Mouse (Mus musculus): Measurements from ENCODE around the gene Lyrm2.
A peak's percentile ranks its signal among the peaks of the same experiment; 100 is the strongest.

Gene Lyrm2

DNA sequence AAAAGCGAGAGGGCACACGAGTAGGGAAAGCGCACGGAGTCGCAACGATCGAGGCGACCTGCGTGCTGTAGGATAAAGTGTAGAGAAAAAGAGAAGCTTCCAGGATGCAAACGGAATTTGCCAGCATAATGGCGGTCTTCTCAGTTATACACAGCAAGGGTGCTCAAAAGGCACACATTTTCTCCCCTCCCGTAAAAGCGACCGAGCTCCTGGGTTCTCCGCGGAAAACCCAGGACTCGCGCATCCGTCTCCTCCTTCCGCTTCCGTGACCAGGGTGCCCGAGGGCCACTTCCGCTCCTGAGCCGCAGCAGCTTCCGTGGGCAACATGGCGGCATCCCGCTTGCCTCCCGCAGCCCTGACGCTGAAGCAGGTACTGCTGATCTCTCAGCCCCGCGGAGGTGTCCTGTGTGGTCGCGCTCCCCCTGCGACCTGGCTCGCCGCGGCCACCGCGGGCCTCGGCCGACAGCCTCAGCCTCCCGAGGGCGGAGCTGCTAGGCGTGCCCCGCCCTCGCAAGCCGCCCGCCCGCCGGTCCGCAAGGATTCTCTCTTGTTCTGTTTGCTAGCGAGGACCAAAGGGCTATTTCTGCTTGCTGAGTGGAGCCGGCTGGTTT, at the start of gene Lyrm2:
TSS of gene Lyrm2 (plus strand) at position 288 of the 611 bp plus-strand sequence.
- peak; percentile 77 to 78 for DNase-seq (ENCODE audit: low spot score in 2 of 2)

DNA sequence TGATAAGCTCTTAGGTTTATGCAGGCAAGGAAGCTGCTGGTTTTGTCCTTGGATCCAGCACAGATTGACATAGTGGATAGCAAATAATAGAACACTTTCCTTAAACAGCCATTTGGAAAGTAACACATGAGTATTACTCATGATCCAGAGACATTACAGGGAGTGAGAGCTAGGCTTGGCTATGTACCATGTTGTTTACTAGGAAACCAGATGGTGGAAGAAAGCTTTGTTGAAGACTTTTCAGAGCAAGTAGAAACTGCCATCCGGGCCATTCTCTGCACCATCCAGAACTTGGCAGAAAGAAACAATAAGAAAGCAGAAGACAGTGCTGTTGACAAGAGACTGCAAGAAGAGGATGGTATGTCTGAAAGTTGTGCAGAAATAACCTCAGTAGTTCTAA, 49.3 kb upstream of the Lyrm2 start:
- DNase-seq (ENCODE audit: low spot score in 2 of 2): no peak

DNA sequence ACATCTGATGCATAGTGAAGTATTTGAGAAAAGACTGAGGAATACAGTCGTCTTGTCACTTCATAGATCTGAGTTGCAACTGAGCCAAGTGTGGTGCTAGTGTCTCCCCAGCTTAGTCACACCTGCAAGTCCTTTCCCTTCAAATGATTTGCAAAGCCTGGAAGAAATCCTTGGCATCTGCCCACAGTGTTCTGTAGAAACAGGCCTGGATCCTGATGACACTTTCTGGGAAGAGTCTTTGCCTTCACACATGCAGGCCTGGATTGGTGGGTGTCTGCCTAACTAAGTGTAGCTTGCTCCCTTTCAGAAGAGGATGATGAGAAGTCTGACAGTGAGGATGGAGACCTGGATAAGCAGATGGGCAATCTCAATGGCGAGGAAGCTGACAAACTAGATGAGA, 42.6 kb upstream of the Lyrm2 start:
- DNase-seq (ENCODE audit: low spot score in 2 of 2): no peak

- DNase-seq (ENCODE audit: low spot score in 2 of 2): no peak
Measured at GRCm38 (mm10) chr4:32767471-32767870, 32.6 kb upstream of the Lyrm2 start.

GRCm38 (mm10) chr4:32768046-32768445, 32.0 kb upstream of the Lyrm2 start:
- no peak for DNase-seq (ENCODE audit: low spot score in 2 of 2)

- no peak for DNase-seq (ENCODE audit: low spot score in 2 of 2)
Measured at GRCm38 (mm10) chr4:32770284-32770810, 29.7 kb upstream of the Lyrm2 start.

DNA sequence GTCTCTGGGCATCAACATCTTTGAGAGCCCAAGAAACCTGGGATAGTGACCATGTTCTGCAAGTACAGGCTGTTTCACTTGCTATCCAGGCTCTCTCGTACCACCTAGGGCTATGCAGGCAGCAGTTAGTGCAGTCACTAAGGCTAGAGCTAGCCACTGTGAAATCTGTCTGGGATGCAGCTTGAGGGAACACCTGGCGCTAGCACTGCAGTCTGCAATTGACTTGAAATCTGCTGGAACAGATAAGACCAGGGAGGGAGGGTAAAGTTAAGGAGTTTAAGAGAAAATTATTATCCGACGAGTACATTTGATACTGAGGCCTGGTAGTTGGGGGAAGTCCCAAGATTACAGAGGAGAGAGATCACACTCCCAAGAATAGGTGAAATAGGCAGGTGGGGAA, 20.1 kb upstream of the Lyrm2 start:
- DNase-seq (ENCODE audit: low spot score in 2 of 2): no peak

DNA sequence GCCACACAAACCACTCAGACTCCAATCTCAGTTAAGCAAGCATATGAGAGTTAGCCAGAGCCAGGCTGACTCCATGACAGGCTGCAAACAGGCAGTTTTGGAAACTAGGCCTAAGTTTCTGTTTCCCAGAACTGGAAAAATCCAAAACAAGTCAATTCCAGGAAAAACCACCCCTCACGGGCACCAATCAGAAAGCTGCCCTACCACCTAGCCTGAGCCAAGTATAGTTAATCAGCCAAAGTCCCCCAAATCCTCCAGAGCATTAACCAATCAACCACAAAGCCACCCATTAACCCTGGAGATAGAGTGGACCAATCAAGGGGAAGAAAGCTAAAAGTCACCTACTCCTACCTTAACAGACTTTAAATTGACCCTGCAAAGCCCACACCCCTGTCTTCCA, 12.9 kb upstream of the Lyrm2 start:
- DNase-seq (ENCODE audit: low spot score in 2 of 2): no peak

GRCm38 (mm10) chr4:32789020-32789419, 11.0 kb upstream of the Lyrm2 start:
- no peak for DNase-seq (ENCODE audit: low spot score in 2 of 2)

GRCm38 (mm10) chr4:32798976-32799375, 1.1 kb upstream of the Lyrm2 start:
- DNase-seq (ENCODE audit: low spot score in 2 of 2): no peak

GRCm38 (mm10) chr4:32800577-32801170, 621 bp downstream of the Lyrm2 start:
- DNase-seq (ENCODE audit: low spot score in 2 of 2): no peak

GRCm38 (mm10) chr4:32817478-32817877, 17.4 kb downstream of the Lyrm2 start:
- DNase-seq (ENCODE audit: low spot score in 2 of 2): no peak

GRCm38 (mm10) chr4:32820676-32821075, 20.6 kb downstream of the Lyrm2 start:
- DNase-seq (ENCODE audit: low spot score in 2 of 2): no peak

DNA sequence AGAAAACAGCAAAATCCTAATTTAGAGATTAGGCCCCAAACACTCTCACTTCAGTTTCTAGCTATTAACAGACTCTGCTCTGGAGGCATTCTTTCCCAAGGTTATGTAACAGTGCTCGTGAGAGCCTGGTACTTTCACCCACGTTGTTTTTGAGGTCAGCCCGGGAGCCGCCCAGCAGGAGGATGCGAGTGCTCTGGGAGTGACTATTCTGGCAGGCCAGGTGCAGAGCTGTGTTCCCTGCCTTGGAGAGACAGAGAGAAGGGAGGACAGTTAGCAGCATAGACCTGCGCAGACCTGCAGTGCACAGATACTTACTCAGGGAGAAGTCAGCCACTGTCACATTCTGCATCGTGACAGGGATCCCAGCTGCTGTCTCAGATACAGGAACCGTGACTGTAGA, 24.2 kb downstream of the Lyrm2 start:
- DNase-seq (ENCODE audit: low spot score in 2 of 2): no peak

DNA sequence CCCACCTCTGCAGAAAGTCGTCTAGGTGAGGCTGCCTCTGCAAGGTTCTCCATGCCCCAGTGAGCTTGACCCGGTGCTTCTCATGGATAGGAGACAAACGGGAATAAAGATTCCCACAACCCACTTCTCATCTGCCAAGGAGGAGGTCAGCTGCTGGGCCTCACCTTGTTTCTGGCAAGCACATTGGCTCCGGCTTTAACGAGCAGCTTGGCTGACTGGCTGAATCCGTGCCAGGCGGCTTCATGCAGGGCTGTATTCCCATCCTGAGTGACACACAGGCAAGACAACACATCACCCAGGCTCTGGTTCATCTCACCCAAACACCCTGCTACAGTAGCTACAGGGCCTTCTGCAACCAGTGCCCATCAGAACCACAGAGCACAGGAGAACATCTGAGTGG, 26.9 kb downstream of the Lyrm2 start:
- peak; percentile 15 to 27 for DNase-seq (ENCODE audit: low spot score in 2 of 2)

DNA sequence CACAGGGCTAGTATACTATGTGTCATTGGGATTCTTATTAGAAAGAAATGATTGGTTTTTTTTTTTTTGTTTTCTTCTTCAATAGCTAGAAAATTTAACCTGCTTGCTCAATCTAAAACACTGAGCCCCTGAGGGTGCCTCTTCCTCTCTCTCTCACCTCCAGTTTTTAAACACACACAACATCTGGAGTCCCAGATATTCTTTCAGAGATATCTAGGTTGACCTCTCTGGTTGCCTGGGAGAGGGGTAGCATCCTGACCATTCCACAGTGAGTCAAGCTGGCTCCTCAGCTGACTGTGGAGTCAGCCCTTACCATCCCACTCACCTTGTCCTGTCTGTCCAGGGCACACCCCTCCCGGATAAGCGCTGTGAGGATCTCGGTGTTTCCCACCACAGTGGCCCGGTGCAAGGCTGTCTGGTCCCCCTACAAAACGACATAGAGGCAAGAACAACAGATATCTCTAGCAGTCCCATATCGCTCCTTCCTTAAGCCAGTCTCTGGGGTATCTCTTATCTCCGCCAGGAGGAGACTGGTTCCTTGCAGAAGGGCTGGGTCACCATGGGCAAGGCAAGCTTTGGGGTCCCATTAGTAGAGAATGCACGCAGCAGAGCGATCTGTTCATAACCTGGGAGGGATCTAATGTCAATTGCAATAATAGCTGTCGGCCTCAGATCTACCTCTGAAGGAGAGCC, 28.5 kb downstream of the Lyrm2 start:
- no peak for DNase-seq (ENCODE audit: low spot score in 2 of 2)

- DNase-seq (ENCODE audit: low spot score in 2 of 2): no peak
Measured at GRCm38 (mm10) chr4:32829316-32829715, 29.3 kb downstream of the Lyrm2 start.

GRCm38 (mm10) chr4:32833494-32834282, 33.6 kb downstream of the Lyrm2 start:
- DNase-seq (ENCODE audit: low spot score in 2 of 2): peak in 1 of 2 experiments; percentile 5

DNA sequence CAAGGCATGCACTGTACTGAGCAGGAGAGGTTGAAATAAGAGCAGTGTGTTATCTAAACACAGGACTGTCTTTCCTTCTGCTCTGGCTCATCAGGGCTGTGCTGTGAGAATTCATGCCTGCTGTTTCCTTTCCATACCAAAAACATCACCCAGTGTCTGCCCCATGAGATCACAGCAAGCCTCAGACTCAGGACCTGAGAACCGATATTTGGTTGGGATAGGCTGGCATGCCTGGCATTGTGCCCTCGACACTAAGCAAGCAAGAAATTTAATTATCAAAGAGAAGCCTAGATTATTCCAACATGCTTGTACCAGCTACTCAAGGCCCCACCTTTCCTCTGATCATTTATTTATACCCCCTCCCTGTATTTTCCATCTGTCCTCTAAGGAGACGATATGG, 34.5 kb downstream of the Lyrm2 start:
- no peak for DNase-seq (ENCODE audit: low spot score in 2 of 2)

DNA sequence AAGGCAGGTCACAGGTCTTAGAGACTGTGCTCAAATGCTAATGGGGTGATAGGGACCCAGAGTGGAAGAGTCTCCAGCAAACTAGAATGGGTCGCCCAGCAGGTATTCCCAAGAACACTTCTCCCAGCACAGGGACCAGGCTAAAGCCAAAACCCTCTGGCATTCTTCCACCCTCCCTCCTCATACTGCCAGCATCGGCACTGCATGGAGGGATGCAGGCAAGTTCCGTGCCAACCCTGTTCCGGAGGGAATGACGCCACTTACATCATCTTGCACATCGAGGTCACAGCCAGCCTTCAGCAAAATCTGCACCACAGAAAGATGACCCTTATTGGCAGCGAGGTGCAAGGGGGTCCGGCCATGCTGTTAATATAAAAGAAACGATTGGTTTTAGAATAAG, 36.0 kb downstream of the Lyrm2 start:
- no peak for DNase-seq (ENCODE audit: low spot score in 2 of 2)

DNA sequence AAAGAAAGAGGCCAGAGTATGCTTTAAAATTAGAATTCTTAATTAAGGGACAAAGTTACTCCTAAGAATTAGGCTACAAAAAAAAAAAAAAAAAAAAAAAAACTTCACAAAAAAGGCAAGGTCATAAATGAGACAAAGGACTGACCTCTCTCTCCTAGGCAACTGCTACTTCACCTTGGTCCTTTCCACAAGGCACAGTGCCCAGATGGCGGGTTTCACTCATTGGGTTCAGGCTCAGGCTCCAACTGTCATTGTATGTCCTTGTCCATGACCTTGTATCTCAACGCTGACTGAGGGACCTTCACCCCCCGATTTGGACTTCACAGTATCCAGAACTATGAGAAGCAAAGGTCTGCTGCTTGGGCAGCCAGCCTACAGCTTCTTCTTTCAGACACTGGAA, 38.3 kb downstream of the Lyrm2 start:
- no peak for DNase-seq (ENCODE audit: low spot score in 2 of 2)
